Mouse (Mus musculus) liver, embryonic 14.5 days (tissue): ENCODE data around the gene Hlf.

Experiments
- CTCF ChIP-seq: IDR thresholded peaks from 2 replicates; pipeline ENCODE4 v1.5.1; 2016; ENCODE audit warnings: antibody characterized with exemption, low read depth, control low read depth
- EP300 ChIP-seq: IDR thresholded peaks from 2 replicates; pipeline ENCODE4 v1.6.1; 2016; ENCODE audit warnings: antibody characterized with exemption, low read depth

- TF ChIP-seq CTCF (no peak), EP300 (no peak)
Observed at GRCm38 (mm10) chr11:90291156-90291555, 99.5 kb downstream of the Hlf start.
